Comparison of ENCODE assay signal across 8 mouse cellular contexts in genomic region chr13:95325907-95326550, GRCm38 (mm10). TPM values are rescaled to one million over a fixed set of nuclear protein-coding genes. Genes with fewer than 3 reads are reported as not detected.
DNase-seq lines count a peak whose midpoint lies in the region; ATAC-seq and TF ChIP-seq lines count a peak whose summit lies in the region.

No protein-coding gene starts in this region.

- H3K36me3 ChIP-seq in heart, postnatal 0 days (replicated peaks; ENCODE audit: control insufficient read depth, insufficient read depth, low read length), result no peaks in the 10 kb centered on the region
- H3K36me3 ChIP-seq in hindbrain, embryonic 13.5 days, result no peaks in the 10 kb centered on the region
- H3K36me3 ChIP-seq in midbrain, embryonic 13.5 days, result no peaks in the 10 kb centered on the region

- peak overlapping the region; percentile 99 for H3K9ac ChIP-seq in heart, postnatal 0 days (replicated peaks; ENCODE audit: low read depth, low read length)
- H3K9ac ChIP-seq in hindbrain, embryonic 13.5 days, result peak overlapping the region; percentile 97
- H3K9ac ChIP-seq in midbrain, embryonic 13.5 days (replicated peaks), result peak overlapping the region; percentile 96

- no peak for TF ChIP-seq EP300 in heart, postnatal 0 days (IDR thresholded peaks at IDR 0.05; ENCODE audit: low read depth)

- no peak for DNase-seq in heart, postnatal 0 days (ENCODE audit: low spot score)
- DNase-seq in heart, postnatal 14 days, result no peak
- no peak for DNase-seq in adrenal gland, postnatal 4 days (ENCODE audit: low spot score in 2 of 2)
- DNase-seq in cerebellum, adult 18-20 months, result no peak
- DNase-seq in left cerebral cortex, adult 11 months (ENCODE audit: low spot score), result no peak

- peaks cover 28% of the 10 kb centered on the region for H3K4me1 ChIP-seq in heart, postnatal 0 days (ENCODE audit: control insufficient read depth, insufficient read depth)
- H3K4me1 ChIP-seq in bone marrow macrophage, adult 2 months (ENCODE audit: control insufficient read depth, insufficient read depth, low read length), result peaks cover 8% of the 10 kb centered on the region
- H3K4me1 ChIP-seq in hindbrain, embryonic 13.5 days (replicated peaks), result peaks cover 42% of the 10 kb centered on the region
- peaks cover 34% of the 10 kb centered on the region for H3K4me1 ChIP-seq in midbrain, embryonic 13.5 days (replicated peaks)

- H3K27ac ChIP-seq in heart, postnatal 0 days (ENCODE audit: low read depth), result peak overlapping the region; percentile 98
- H3K27ac ChIP-seq in bone marrow macrophage, adult 2 months (ENCODE audit: insufficient read depth, low read depth, low read length), result 0 out of 2 replicates have a peak overlapping the region, but pooled peaks have one; percentile 53
- peak overlapping the region; percentile 95 for H3K27ac ChIP-seq in hindbrain, embryonic 13.5 days
- peak overlapping the region; percentile 93 for H3K27ac ChIP-seq in midbrain, embryonic 13.5 days

- intact Hi-C loops in heart, postnatal 14 days (cut with DNase I), result loop anchor here (2.0 kb wide), 1 partner anchor 21 kb away; no protein-coding TSS in a partner anchor

- no peak for TF ChIP-seq CTCF in heart, postnatal 0 days (IDR thresholded peaks at IDR 0.05; ENCODE audit: low read depth)
- no peak for TF ChIP-seq CTCF in bone marrow macrophage, adult 2 months (IDR thresholded peaks at IDR 0.05; ENCODE audit: low read depth, low read length)

- 11% methylated on average over 5 of the region's 5 CpGs for WGBS in heart, postnatal 0 days
- 21% methylated on average over 5 of the region's 5 CpGs for WGBS in hindbrain, embryonic 13.5 days
- WGBS in midbrain, embryonic 13.5 days, result 10% methylated on average over 5 of the region's 5 CpGs

- H3K4me2 ChIP-seq in heart, postnatal 0 days (ENCODE audit: low read depth, low read length), result peak overlapping the region; percentile 80
- H3K4me2 ChIP-seq in hindbrain, embryonic 13.5 days, result peak overlapping the region; percentile 76
- H3K4me2 ChIP-seq in midbrain, embryonic 13.5 days (replicated peaks), result peak overlapping the region; percentile 75

- peak overlapping the region; percentile 93 for H3K4me3 ChIP-seq in heart, postnatal 0 days (ENCODE audit: low read depth, low read length)
- peak overlapping the region; percentile 63 for H3K4me3 ChIP-seq in bone marrow macrophage, adult 2 months (ENCODE audit: insufficient read depth, low read length)
- peak overlapping the region; percentile 85 for H3K4me3 ChIP-seq in hindbrain, embryonic 13.5 days
- peak overlapping the region; percentile 76 for H3K4me3 ChIP-seq in midbrain, embryonic 13.5 days (replicated peaks)

- no peak for TF ChIP-seq POLR2A in bone marrow macrophage, adult 2 months (IDR thresholded peaks at IDR 0.05; ENCODE audit: borderline replicate concordance, low read depth, low read length)

- ATAC-seq in heart, postnatal 0 days (ENCODE audit: insufficient read depth, low read depth), result no peak
- ATAC-seq in hindbrain, embryonic 13.5 days (ENCODE audit: low FRiP score), result no peak
- no peak for ATAC-seq in midbrain, embryonic 13.5 days

- no peaks in the 10 kb centered on the region for H3K9me3 ChIP-seq in heart, postnatal 0 days (replicated peaks; ENCODE audit: control insufficient read depth, low read length)
- H3K9me3 ChIP-seq in hindbrain, embryonic 13.5 days, result no peaks in the 10 kb centered on the region
- no peaks in the 10 kb centered on the region for H3K9me3 ChIP-seq in midbrain, embryonic 13.5 days

- H3K27me3 ChIP-seq in heart, postnatal 0 days (ENCODE audit: control insufficient read depth, insufficient read depth, low read length), result no peaks in the 10 kb centered on the region
- H3K27me3 ChIP-seq in hindbrain, embryonic 13.5 days, result no peaks in the 10 kb centered on the region
- H3K27me3 ChIP-seq in midbrain, embryonic 13.5 days, result no peaks in the 10 kb centered on the region

RNA-seq across cellular contexts. Expression of gene Zbed3, which starts 2.6 kb away (rescaled TPM):
- 26.7 and 36.7 TPM in 2 replicates for total RNA-seq in heart, postnatal 0 days (2014; rRNA removed; ENCODE audit: low replicate concordance)
- 30.6 and 32.1 TPM in 2 replicates for polyA plus RNA-seq in heart, postnatal 0 days (2015; fragmentation: Nextera tagmentation; extraction: Ambion mirVana)
- 10 to 100 TPM; 17.8 to 19.7 TPM for total RNA-seq in heart, postnatal 14 days (2021)
- polyA plus RNA-seq in bone marrow macrophage, adult 2 months (2012; ENCODE audit: insufficient read depth, insufficient read length, missing spikeins), result 9.9 and 10.9 TPM in 2 replicates
- 41.0 and 42.5 TPM in 2 replicates for polyA plus RNA-seq in hindbrain, embryonic 13.5 days (2015; fragmentation: Nextera tagmentation; extraction: Ambion mirVana)
- 46.4 and 48.8 TPM in 2 replicates for polyA plus RNA-seq in midbrain, embryonic 13.5 days (2015; fragmentation: Nextera tagmentation; extraction: Ambion mirVana)
- total RNA-seq in adrenal gland, postnatal 4 days (2021), result 10 to 100 TPM; 54.9 to 59.5 TPM

RNA-seq across cellular contexts. Expression of gene Aggf1, which starts 49.1 kb away (rescaled TPM):
- 14.8 and 17.9 TPM in 2 replicates for total RNA-seq in heart, postnatal 0 days (2014; rRNA removed; ENCODE audit: low replicate concordance)
- 16.6 and 19.0 TPM in 2 replicates for polyA plus RNA-seq in heart, postnatal 0 days (2015; fragmentation: Nextera tagmentation; extraction: Ambion mirVana)
- 10 to 100 TPM; 21.8 to 22.1 TPM for total RNA-seq in heart, postnatal 14 days (2021)
- 37.5 and 38.1 TPM in 2 replicates for polyA plus RNA-seq in bone marrow macrophage, adult 2 months (2012; ENCODE audit: insufficient read depth, insufficient read length, missing spikeins)
- 39.8 and 41.6 TPM in 2 replicates for polyA plus RNA-seq in hindbrain, embryonic 13.5 days (2015; fragmentation: Nextera tagmentation; extraction: Ambion mirVana)
- 41.6 and 45.1 TPM in 2 replicates for polyA plus RNA-seq in midbrain, embryonic 13.5 days (2015; fragmentation: Nextera tagmentation; extraction: Ambion mirVana)
- total RNA-seq in adrenal gland, postnatal 4 days (2021), result 10 to 100 TPM; 36.2 to 38.4 TPM
